Mouse (Mus musculus): ENCODE measurements around the gene Dop1b.

Gene Dop1b

GRCm38 (mm10) chr16:93830071-93830470 is 118.4 kb downstream of the Dop1b start:
- no peak for DNase-seq (ENCODE audit: low spot score)

- no peak for DNase-seq (ENCODE audit: low spot score)
Observed at GRCm38 (mm10) chr16:93830916-93831315, 119.2 kb downstream of the Dop1b start.

GRCm38 (mm10) chr16:93831627-93832395 is 120.1 kb downstream of the Dop1b start, which contains the start of gene Morc3:
TSS of gene Morc3 (plus strand) at chr16:93832121.
- peak; percentile 100 for DNase-seq (ENCODE audit: low spot score)

- peak; percentile 41 for DNase-seq (ENCODE audit: low spot score)
Observed at GRCm38 (mm10) chr16:93832451-93833276, 121.0 kb downstream of the Dop1b start.

- DNase-seq (ENCODE audit: low spot score), result no peak
Observed at GRCm38 (mm10) chr16:93833551-93833950, 121.8 kb downstream of the Dop1b start.

- no peak for DNase-seq (ENCODE audit: low spot score)
Observed at GRCm38 (mm10) chr16:93834076-93834475, 122.4 kb downstream of the Dop1b start.

- DNase-seq (ENCODE audit: low spot score), result no peak
Observed at GRCm38 (mm10) chr16:93839049-93839448, 127.3 kb downstream of the Dop1b start.

- no peak for DNase-seq (ENCODE audit: low spot score)
Observed at GRCm38 (mm10) chr16:93850527-93850926, 138.8 kb downstream of the Dop1b start.

- no peak for DNase-seq (ENCODE audit: low spot score)
Observed at GRCm38 (mm10) chr16:93859967-93860366, 148.3 kb downstream of the Dop1b start.
